Mouse (Mus musculus): ENCODE measurements at regions not wholly inside any gene's neighbourhood (a gene's known extent, or its start where the extent isn't known, plus 50 kb on each side); places are given as distances from the start of the nearest gene placed in this dataset.
A peak's percentile ranks its signal among the peaks of the same experiment; 100 is the strongest.

- no peaks in the 10 kb centered on the region for H3K36me3 ChIP-seq (ENCODE audit: control insufficient read depth, insufficient read depth, low read length)
- ATAC-seq (ENCODE audit: insufficient number of reproducible peaks, insufficient read depth, low FRiP score, low read depth): no peak
- no peak overlapping the region for H3K27ac ChIP-seq (replicated peaks in 1 of 2; ENCODE audit: control insufficient read depth in 1 of 2, insufficient read depth in 1 of 2, low read depth in 2 of 2, low read length in 2 of 2)
- no peak overlapping the region for H3K4me2 ChIP-seq (ENCODE audit: low read length)
- no peaks in the 10 kb centered on the region for H3K27me3 ChIP-seq (ENCODE audit: control insufficient read depth, insufficient read depth, low read length)
- no peak overlapping the region for H3K4me3 ChIP-seq (ENCODE audit: control insufficient read depth in 1 of 2, insufficient read depth in 1 of 2, low read depth in 1 of 2, low read length in 2 of 2)
- peaks cover 0 to 6% of the 10 kb centered on the region in 2 experiments; a peak in 1 of 4 replicates for H3K4me1 ChIP-seq (ENCODE audit: control insufficient read depth in 2 of 2, insufficient read depth in 2 of 2, low read length in 2 of 2)
- 84% methylated on average over 1 of the region's 1 CpGs for WGBS
- no peaks in the 10 kb centered on the region for H3K9me3 ChIP-seq (ENCODE audit: control insufficient read depth, low read length)
- H3K9ac ChIP-seq (ENCODE audit: low read length): no peak overlapping the region
These were observed 97.7 kb upstream of the Spred1 start for GRCm38 (mm10) chr2:117023436-117023835.

GRCm38 (mm10) chr2:117027071-117027470 is 94.1 kb upstream of the Spred1 start:
- Histone ChIP-seq H3K4me3 (ENCODE audit: control insufficient read depth in 1 of 2, insufficient read depth in 1 of 2, low read depth in 1 of 2, low read length in 2 of 2) (no peak overlapping the region), H3K36me3 (ENCODE audit: control insufficient read depth, insufficient read depth, low read length) (no peaks in the 10 kb centered on the region), H3K4me2 (ENCODE audit: low read length) (no peak overlapping the region), H3K9ac (ENCODE audit: low read length) (no peak overlapping the region), H3K27me3 (ENCODE audit: control insufficient read depth, insufficient read depth, low read length) (no peaks in the 10 kb centered on the region), H3K9me3 (ENCODE audit: control insufficient read depth, low read length) (0 out of 2 replicates have a peak, but pooled peaks cover 2% of the 10 kb centered on the region), H3K4me1 (ENCODE audit: control insufficient read depth in 2 of 2, insufficient read depth in 2 of 2, low read length in 2 of 2) (no peaks in the 10 kb centered on the region; a peak in 1 of 4 replicates), H3K27ac (replicated peaks in 1 of 2; ENCODE audit: control insufficient read depth in 1 of 2, insufficient read depth in 1 of 2, low read depth in 2 of 2, low read length in 2 of 2) (no peak overlapping the region)
- 69% methylated on average over 4 of the region's 4 CpGs for WGBS
- ATAC-seq (ENCODE audit: insufficient number of reproducible peaks, insufficient read depth, low FRiP score, low read depth): no peak

DNA sequence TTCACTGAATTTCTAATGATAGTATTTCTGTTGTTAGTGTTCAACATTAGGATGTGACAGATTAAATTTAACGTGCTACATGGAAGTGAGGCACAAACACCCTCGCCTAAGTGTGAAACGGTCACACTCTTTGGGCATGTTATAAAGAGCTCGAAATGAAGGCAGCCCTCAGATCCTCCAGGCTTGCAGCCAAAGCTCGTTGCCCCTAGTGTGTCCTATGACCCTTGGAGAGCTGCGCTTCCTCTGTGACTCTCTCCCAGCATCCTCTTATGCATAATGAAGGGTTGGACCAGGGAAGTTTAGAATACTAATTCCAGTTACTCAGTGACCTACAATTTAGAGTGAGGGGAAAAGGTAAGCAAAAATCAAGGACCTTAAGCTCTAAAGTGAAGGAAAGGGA is 92.4 kb upstream of the Spred1 start:
- Histone ChIP-seq H3K4me3 (ENCODE audit: control insufficient read depth in 1 of 2, insufficient read depth in 1 of 2, low read depth in 1 of 2, low read length in 2 of 2) (no peak overlapping the region), H3K4me1 (ENCODE audit: control insufficient read depth in 2 of 2, insufficient read depth in 2 of 2, low read length in 2 of 2) (no peaks in the 10 kb centered on the region; a peak in 1 of 4 replicates), H3K27ac (replicated peaks in 1 of 2; ENCODE audit: control insufficient read depth in 1 of 2, insufficient read depth in 1 of 2, low read depth in 2 of 2, low read length in 2 of 2) (no peak overlapping the region), H3K9me3 (ENCODE audit: control insufficient read depth, low read length) (0 out of 2 replicates have a peak, but pooled peaks cover 2% of the 10 kb centered on the region), H3K9ac (ENCODE audit: low read length) (no peak overlapping the region), H3K4me2 (ENCODE audit: low read length) (no peak overlapping the region), H3K27me3 (ENCODE audit: control insufficient read depth, insufficient read depth, low read length) (no peaks in the 10 kb centered on the region), H3K36me3 (ENCODE audit: control insufficient read depth, insufficient read depth, low read length) (no peaks in the 10 kb centered on the region)
- WGBS: 73% methylated on average over 6 of the region's 6 CpGs
- no peak for ATAC-seq (ENCODE audit: insufficient number of reproducible peaks, insufficient read depth, low FRiP score, low read depth)

- peak overlapping the region; percentile 27 to 42 for H3K27ac ChIP-seq (replicated peaks in 1 of 2; ENCODE audit: control insufficient read depth in 1 of 2, insufficient read depth in 1 of 2, low read depth in 2 of 2, low read length in 2 of 2)
- no peak; the same call in 1 of the 2 replicates for ATAC-seq (ENCODE audit: insufficient number of reproducible peaks, insufficient read depth, low FRiP score, low read depth)
- H3K36me3 ChIP-seq (ENCODE audit: control insufficient read depth, insufficient read depth, low read length): no peaks in the 10 kb centered on the region
- no peaks in the 10 kb centered on the region for H3K27me3 ChIP-seq (ENCODE audit: control insufficient read depth, insufficient read depth, low read length)
- H3K9ac ChIP-seq (ENCODE audit: low read length): no peak overlapping the region
- 7% methylated on average over 8 of the region's 8 CpGs for WGBS
- no peak overlapping the region for H3K4me2 ChIP-seq (ENCODE audit: low read length)
- H3K4me1 ChIP-seq (ENCODE audit: control insufficient read depth in 2 of 2, insufficient read depth in 2 of 2, low read length in 2 of 2): peaks cover 14 to 28% of the 10 kb centered on the region in 2 experiments
- H3K4me3 ChIP-seq (ENCODE audit: control insufficient read depth in 1 of 2, insufficient read depth in 1 of 2, low read depth in 1 of 2, low read length in 2 of 2): no peak overlapping the region
- H3K9me3 ChIP-seq (ENCODE audit: control insufficient read depth, low read length): 0 out of 2 replicates have a peak, but pooled peaks cover 2% of the 10 kb centered on the region
These were observed 84.8 kb upstream of the Spred1 start for GRCm38 (mm10) chr2:117036197-117036872.

GRCm38 (mm10) chr2:117040211-117040610 is 81.0 kb upstream of the Spred1 start:
- ATAC-seq (ENCODE audit: insufficient number of reproducible peaks, insufficient read depth, low FRiP score, low read depth): no peak
- Histone ChIP-seq H3K9ac (ENCODE audit: low read length) (no peak overlapping the region), H3K27me3 (ENCODE audit: control insufficient read depth, insufficient read depth, low read length) (no peaks in the 10 kb centered on the region), H3K4me2 (ENCODE audit: low read length) (no peak overlapping the region), H3K4me3 (ENCODE audit: control insufficient read depth in 1 of 2, insufficient read depth in 1 of 2, low read depth in 1 of 2, low read length in 2 of 2) (no peak overlapping the region), H3K9me3 (ENCODE audit: control insufficient read depth, low read length) (no peaks in the 10 kb centered on the region), H3K36me3 (ENCODE audit: control insufficient read depth, insufficient read depth, low read length) (no peaks in the 10 kb centered on the region), H3K4me1 (ENCODE audit: control insufficient read depth in 2 of 2, insufficient read depth in 2 of 2, low read length in 2 of 2) (peaks cover 22 to 36% of the 10 kb centered on the region in 2 experiments), H3K27ac (replicated peaks in 1 of 2; ENCODE audit: control insufficient read depth in 1 of 2, insufficient read depth in 1 of 2, low read depth in 2 of 2, low read length in 2 of 2) (no peak overlapping the region)
- WGBS: 27% methylated on average over 3 of the region's 3 CpGs

- WGBS: 49% methylated on average over 7 of the region's 7 CpGs
- Histone ChIP-seq H3K9me3 (ENCODE audit: control insufficient read depth, low read length) (no peaks in the 10 kb centered on the region), H3K27ac (replicated peaks in 1 of 2; ENCODE audit: control insufficient read depth in 1 of 2, insufficient read depth in 1 of 2, low read depth in 2 of 2, low read length in 2 of 2) (no peak overlapping the region), H3K4me2 (ENCODE audit: low read length) (no peak overlapping the region), H3K9ac (ENCODE audit: low read length) (no peak overlapping the region), H3K4me3 (ENCODE audit: control insufficient read depth in 1 of 2, insufficient read depth in 1 of 2, low read depth in 1 of 2, low read length in 2 of 2) (no peak overlapping the region), H3K4me1 (ENCODE audit: control insufficient read depth in 2 of 2, insufficient read depth in 2 of 2, low read length in 2 of 2) (peaks cover 16 to 31% of the 10 kb centered on the region in 2 experiments), H3K36me3 (ENCODE audit: control insufficient read depth, insufficient read depth, low read length) (no peaks in the 10 kb centered on the region), H3K27me3 (ENCODE audit: control insufficient read depth, insufficient read depth, low read length) (no peaks in the 10 kb centered on the region; the same call in 1 of the 2 replicates)
- 0 out of 2 replicates have a peak, but pooled peaks have one; percentile 17 for ATAC-seq (ENCODE audit: insufficient number of reproducible peaks, insufficient read depth, low FRiP score, low read depth)
These were observed 77.3 kb upstream of the Spred1 start for GRCm38 (mm10) chr2:117043831-117044230.

- no peak for ATAC-seq (ENCODE audit: insufficient number of reproducible peaks, insufficient read depth, low FRiP score, low read depth)
- H3K27ac ChIP-seq (replicated peaks in 1 of 2; ENCODE audit: control insufficient read depth in 1 of 2, insufficient read depth in 1 of 2, low read depth in 2 of 2, low read length in 2 of 2): peak overlapping the region; percentile 14 to 21; a peak in 1 of 4 replicates
- H3K4me3 ChIP-seq (ENCODE audit: control insufficient read depth in 1 of 2, insufficient read depth in 1 of 2, low read depth in 1 of 2, low read length in 2 of 2): no peak overlapping the region
- no peaks in the 10 kb centered on the region for H3K36me3 ChIP-seq (ENCODE audit: control insufficient read depth, insufficient read depth, low read length)
- WGBS: 5% methylated on average over 5 of the region's 5 CpGs
- H3K27me3 ChIP-seq (ENCODE audit: control insufficient read depth, insufficient read depth, low read length): no peaks in the 10 kb centered on the region; the same call in 1 of the 2 replicates
- H3K4me2 ChIP-seq (ENCODE audit: low read length): peak overlapping the region; percentile 37
- no peak overlapping the region for H3K9ac ChIP-seq (ENCODE audit: low read length)
- no peaks in the 10 kb centered on the region for H3K9me3 ChIP-seq (ENCODE audit: control insufficient read depth, low read length)
- peaks cover 10 to 13% of the 10 kb centered on the region in 2 experiments for H3K4me1 ChIP-seq (ENCODE audit: control insufficient read depth in 2 of 2, insufficient read depth in 2 of 2, low read length in 2 of 2)
These were observed 72.9 kb upstream of the Spred1 start for GRCm38 (mm10) chr2:117048290-117048730.

All from heart, embryonic 14.5 days (tissue).